Mouse (Mus musculus) embryo, embryonic 9.5 days (tissue): ENCODE measurements at regions not wholly inside any gene's neighbourhood (a gene's known extent, or its start where the extent isn't known, plus 50 kb on each side); places are given as distances from the start of the nearest gene placed in this dataset.

Source experiments
- DNase-seq: peaks from one replicate; pipeline ENCODE4 v3.0.0-alpha.2; 2017; ENCODE audit errors: extremely low spot score

DNA sequence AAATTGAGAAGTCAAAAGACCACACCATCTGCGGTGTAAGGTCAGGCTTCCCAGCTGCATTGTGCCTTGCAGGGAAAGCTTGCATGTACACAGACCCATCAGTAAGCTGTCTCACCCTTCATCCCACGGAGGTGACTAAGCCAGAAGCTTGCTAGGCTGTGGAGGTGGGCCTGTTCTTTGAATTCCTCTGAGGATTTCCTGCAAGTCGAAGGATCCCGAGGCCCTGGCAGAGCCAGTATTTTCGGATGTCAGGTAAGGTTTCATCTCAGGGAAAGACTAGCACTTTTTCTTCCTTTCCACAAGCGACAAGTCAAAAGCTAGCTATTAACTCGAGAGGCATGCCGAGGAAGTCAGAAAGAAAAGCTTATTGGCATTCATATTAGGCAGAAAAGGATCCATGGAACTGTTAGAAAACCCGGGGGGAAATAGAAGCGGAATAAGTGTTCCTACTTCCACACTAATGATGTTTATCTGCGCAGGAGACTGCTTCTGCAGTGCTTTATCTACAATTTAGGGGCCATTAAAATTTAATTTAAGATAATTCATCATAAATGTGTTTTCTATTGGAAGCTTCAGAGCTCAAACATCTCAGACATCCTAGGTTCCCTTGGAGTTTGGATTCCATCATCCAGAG is 148.3 kb upstream of the Atp2b1 start:
- no peak for DNase-seq

DNA sequence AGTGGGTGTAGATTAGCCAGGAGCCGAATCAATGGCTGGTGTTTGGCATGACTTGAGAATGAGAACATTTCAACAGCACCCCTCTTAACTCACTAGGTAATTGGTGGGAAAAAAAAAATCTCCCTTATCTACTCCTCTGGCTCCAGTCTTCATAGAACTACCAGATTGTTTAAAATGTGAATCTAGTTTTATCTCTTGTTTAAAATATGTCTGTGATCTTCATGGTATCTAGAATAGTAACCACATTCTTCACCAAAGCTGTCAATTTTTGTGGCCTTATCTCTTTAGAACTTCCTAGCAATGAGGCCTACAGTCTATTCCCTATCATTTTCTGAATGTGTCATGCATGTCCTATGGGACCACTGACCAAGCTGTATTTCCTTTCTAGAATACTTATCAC is 134.4 kb upstream of the Atp2b1 start:
- DNase-seq: no peak

DNA sequence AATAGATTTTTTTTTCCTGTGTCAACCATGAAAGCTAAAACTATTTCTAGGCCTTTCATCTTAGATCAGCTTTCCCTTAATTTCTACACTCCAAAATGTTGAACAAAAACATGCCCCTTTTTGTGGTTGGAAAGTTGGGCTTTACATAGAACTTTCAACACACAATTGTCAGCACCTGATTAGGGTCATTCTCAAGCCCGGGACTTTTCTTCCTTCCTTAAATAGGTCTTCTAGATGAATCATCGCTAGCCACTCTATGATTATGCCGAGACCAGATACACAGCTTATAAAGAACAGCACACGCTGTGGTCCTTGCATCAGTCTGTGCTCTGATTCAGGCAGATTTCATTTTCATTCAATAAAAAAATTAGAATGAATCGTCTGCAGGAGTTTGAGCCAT is 133.3 kb upstream of the Atp2b1 start:
- DNase-seq: no peak

DNA sequence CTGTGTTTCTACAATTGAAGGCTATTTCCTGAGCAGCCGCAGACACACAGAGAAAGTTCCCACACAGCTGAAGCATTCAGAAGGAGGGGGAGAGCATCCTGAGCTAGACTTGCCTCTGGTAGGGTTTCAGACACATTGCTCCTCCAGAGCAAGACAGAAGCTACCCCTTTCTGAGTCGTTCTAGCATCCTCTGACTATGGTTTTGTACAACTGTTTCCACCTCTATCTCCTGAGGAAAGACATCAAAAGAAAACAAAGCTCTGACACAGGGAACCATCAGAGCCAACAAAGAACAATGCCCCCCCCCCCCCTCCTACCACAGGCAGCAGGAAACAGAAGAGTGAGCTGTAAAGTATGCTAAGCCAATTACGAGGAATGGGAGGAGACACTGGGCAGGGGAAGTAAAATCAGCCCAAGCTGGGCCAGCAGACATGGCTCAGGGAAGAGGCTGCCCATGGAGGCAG is 132.3 kb upstream of the Atp2b1 start:
- DNase-seq: peak; percentile 10

DNA sequence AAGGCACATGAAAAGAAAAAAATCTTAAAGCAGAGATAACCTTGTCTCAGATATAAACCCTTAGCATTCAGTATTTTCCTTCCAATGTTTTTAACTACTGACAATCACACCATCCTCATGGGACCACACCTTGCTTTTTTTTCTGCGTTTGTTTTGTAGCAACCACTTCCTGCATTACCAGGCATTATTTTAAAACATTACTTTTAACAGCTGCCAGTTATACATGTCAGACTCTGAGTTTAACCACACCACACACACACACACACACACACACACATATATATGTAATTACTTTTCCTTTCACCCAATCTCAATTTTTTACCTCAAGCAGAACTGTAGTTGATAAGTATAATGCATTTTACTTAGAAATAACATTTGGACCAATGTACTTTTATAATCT is 128.8 kb upstream of the Atp2b1 start:
- DNase-seq: no peak

DNA sequence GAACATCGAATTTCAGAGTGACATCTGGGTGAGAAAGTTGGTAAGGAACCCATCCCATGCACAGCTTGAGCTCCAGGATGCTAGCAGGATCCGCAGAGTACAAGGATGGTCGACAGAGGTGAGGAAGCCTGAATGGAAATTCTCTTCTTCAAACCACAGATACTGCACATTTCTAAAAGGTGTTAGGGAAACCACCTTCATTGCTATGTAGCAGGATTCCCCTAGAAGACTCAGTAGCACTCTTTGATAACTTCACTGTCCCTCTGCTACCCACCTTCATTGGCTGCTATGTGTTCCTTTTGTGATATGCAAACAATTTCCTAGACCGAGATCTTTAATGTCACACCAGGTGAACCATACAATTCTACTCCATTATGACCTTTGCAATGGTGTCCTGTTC is 128.1 kb upstream of the Atp2b1 start:
- no peak for DNase-seq

DNA sequence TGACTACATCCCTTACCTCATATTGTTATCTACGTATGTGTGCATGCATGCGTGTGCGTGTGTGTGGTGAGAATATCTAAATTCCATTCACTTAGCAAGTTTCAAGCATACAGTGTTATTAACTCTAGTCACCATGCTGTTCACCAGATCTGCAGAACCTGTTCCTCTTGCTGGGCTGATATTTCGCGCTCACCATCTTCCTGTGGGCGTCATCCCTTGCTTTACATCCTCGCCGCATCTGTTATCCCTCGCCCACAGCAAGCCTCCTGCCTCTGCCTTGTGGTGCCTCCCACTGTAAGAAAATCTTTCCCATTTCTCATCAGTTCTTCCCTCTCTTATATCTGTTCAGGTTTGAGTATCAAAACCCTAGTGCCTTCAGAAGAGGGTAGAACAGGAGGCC is 124.4 kb upstream of the Atp2b1 start:
- DNase-seq: no peak

DNA sequence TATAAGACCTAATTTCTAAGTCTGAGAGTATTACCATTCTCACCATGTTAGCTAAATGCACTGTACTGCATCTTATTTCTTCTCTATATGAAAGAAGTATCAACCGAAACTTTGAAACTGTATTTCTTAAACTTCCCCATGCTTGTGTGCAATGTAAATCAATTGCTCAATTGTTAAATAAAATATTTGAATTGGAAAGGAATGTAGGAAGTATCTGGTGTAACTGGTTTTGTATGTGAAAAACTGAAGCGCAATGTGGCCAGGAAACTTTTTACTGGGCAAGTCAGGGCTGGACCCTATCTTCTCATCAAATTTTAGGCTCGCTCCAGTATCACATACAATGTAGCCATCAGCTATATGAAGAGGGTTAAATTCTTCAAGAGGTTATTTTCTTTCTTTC is 123.8 kb upstream of the Atp2b1 start:
- no peak for DNase-seq

DNA sequence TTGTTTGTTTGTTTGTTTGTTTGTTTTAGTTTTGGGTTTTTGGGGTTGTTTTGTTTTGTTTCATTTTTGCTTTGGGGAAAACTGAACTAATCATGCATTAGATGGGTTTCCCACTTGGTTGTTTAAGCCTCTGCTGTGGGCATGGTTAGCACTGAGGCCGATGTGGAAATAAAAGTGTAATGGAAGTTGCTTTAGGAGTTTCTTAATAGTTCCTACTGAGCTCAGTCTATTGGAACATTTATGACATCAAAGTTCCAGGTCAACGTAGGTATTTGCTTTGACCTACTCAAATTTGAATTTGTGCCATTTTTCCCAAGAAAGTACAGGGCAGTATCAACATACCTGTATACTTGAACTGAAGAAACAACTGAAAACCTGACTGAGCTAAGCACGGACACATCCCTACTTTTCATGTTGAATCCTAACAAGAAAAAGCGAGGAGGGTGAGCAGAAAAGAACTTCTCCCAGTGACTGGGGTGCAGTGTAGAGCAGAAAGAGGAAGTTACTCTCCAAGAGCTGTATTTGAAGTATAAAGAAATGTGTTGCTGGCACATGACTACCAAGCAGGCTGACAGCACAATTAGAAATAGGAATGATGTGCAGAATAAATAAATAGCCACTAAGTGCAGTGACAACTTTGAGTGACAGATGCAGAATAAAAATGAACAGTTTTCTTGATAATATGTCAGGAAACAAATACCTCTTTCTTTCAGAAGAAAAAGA is 122.0 kb upstream of the Atp2b1 start:
- DNase-seq: no peak

DNA sequence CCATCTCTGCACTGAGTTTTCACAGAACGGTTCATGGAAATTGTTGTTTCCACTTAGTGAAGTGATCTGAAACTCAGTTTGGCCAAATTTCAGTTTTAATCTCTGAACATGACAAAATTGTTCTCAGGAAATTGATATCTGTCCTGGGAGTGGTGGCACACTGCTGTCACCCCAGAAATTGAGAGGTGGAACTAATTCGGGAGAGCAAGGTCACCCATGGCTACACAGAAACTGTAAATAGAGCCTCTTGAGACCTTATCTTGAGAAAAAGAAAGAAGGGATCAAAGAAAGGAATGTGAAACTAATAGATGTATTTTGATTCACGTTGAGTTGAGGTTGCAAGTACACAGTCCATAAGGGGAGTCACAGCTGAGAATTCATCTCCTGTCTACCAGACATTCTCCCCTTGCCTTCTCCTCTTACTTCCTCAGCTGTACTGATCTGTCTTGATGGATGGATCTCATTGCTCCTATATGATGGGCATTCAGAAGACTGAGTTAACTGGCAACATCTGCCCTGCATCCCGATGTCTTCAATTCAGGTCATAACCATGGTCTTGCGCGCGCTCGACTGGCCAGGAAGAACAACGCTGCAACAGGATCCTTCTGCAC is 120.2 kb upstream of the Atp2b1 start:
- no peak for DNase-seq

DNA sequence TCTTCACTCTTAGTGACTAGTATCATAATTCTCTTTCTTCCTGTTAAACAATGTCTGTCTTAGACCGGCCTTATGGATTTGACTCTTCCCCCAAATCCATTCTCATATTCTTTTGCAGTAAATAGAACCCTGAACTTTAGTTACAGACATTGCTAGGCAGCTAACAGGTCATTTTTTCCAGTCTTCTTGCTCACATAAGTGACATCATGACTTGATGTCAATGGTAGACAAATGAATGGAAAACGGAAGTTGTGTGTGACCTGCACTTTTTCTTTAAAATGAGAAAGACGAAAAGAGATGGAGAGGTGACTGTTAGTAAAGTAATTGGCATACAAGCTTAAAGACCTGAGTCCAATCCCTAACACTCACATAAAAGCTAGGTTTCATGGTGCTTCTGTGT is 118.2 kb upstream of the Atp2b1 start:
- DNase-seq: no peak

DNA sequence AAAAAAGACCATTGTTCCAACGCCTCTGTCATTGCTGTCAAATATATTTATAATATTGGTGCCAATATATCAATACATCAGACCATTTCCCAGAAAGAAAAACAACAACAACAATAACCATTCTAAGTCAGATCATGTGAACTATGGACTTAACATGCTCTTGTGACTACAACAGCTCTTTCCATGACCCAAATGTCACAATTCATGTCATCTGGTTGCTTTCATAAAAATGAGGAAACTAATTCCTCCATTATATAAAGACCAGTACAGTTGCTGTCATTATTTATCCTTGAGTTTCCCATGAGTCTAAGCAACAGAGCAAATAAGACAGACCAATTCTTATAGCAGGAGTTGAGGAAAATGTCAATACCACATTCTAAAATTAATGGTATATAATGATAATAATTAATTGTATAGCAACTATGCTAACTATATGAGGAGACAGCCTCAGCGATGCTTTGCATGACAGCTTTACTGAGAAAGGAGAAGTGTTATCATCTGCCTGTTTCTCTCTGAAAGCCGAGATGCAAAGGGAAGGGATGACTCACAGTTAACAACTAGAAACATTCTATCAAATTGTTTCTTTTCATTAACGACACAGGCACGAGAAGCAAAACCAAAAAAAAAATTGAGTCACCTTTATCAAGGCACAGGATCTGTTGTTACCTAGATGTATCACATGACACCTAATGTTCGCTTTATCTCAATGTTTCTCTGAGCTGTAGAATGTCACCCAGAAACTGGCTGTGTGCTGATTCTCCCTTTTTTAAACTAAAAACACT is 115.4 kb upstream of the Atp2b1 start:
- no peak for DNase-seq

DNA sequence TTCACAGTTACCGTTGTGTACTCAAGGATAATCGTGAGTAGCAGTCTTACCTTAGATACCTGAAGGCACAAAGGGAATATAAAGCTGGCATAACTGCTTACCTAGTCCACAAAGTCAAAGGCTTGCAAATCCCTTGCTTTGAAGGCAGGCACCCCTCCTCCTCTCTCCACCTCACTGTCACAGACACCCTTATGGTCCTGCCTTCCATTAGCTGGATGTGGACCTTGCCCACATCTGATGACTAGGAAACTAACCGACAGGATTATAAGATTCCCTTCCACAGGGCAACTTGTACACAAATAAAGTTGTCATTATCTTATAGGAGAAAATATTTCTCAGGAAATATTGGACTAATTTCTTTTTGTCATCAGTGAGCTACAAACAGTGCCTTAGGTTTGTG is 114.4 kb upstream of the Atp2b1 start:
- no peak for DNase-seq

DNA sequence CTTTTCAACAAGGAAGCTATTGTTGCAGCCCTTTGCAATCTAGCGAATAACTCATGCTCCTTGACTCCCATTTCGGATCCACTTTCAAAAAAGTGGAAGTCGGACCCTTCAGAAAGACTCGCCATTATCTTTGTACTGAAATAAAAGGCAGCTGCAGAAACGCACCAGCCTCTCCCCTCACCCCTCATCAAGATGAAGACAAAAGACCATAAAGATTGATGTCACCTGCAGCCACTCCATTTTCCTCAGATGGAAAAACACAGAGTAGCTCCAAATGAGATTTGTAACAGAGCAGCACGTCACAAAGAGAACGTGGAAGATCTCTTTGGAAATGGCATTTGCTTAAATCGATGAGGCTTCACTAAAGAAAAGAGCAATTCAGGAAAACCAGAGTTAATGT is 113.3 kb upstream of the Atp2b1 start:
- no peak for DNase-seq

DNA sequence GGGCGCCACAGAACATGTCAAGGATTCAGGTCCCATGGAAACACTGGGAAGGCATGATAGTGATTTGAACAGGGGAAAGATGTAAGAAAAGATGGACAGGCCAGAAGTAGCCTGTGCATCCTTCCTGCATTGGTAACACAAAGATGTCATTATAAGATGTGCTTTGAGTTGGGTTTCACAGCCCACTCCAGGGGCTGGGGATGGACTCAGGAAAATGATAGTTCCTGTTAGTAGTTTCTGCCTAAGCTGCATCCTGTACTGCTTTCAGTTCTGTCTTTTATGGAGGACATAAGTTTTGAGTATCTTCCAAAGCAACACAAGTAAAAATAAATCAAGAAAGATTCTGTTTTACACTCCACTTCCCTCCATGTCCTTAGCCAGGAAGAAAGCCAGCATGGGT is 109.2 kb upstream of the Atp2b1 start:
- no peak for DNase-seq

DNA sequence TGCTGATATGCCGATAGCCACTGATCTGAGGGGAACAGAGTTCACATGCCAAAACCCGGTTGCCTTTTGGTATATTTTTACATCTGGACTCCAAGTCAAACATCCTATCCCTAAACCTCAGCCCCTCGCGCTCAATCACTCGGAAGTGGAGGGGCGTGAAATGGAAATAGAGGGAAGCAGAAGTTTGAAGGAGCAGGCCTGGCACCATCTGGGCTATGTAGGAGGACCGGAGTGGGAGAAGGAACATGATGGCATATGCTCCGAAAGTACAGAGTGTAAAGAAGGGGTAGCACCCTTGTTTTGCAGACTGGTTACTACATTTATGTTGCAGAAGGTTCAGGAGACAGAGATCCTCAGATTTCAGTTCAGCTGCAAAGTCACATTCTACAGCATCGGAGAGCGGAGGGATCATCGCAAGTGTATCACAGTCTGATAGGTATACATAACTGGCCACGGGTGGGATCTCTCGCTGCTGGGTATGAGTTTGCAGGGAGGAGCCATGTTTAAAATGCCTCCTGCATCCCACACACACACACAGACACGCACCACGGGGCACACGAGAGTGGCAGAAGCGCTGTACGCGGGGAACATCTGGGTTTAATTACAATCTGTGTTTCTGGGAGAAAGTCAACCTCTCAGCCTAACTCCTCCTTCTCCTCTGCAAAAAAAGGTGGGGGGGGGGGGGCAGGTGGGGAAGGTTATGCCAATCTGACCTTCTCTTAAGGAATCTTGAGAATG is 107.2 kb upstream of the Atp2b1 start:
- no peak for DNase-seq

DNA sequence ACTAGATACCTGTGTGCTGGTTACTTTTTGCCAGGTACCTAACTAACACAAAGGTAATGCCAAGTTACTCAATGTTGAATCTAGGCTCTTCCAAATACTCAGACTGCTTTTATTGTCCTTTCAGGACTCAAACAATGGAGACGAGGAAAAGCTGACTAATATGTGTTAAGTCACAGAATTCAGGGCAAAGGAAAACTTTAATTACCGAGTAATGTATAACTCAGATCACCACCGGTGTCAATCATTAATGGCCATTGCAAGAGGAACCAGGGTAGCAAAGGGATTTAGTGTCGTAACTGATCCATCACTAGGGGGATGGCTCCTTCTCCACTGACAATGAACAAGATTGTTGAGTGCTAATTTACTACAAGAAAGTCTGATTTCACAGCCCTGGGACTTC is 105.6 kb upstream of the Atp2b1 start:
- no peak for DNase-seq

DNA sequence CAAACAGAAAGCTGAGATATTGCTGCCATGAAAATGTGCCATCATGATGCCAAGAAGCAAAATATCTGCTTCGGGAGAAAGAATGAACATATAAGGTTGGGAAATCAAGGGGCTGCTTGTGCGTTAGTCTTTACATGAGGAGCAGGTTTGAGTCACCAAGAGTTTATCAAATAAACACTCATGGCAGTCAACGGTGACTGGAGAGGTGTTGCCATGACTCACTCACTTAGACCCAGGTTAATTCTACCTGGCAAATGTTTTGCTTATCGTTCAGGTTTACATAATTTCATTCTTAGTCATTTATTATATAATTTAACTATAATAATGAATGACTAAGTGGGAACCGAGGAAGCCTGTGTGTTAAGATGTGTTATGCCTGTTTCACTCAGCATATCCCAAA is 85.2 kb upstream of the Atp2b1 start:
- no peak for DNase-seq

DNA sequence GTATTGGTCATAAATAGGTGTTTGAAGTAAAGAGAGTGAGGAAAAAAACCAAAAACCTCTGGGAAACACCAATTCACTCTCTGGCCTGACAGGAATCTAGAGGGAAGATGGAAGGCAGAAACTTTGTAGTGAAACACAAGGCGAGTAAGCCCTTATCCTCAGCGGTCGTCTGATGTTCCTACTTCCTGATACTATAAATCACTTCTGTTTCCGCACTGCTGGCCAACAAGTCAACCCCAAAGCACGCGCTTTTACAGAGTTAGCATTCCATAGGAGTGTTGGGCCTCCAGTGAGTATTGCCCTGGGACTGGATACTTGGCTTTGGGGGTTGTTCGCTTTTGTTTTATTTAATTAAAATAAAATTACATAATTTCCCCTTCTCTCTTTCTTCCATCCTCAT is 82.7 kb upstream of the Atp2b1 start:
- no peak for DNase-seq

DNA sequence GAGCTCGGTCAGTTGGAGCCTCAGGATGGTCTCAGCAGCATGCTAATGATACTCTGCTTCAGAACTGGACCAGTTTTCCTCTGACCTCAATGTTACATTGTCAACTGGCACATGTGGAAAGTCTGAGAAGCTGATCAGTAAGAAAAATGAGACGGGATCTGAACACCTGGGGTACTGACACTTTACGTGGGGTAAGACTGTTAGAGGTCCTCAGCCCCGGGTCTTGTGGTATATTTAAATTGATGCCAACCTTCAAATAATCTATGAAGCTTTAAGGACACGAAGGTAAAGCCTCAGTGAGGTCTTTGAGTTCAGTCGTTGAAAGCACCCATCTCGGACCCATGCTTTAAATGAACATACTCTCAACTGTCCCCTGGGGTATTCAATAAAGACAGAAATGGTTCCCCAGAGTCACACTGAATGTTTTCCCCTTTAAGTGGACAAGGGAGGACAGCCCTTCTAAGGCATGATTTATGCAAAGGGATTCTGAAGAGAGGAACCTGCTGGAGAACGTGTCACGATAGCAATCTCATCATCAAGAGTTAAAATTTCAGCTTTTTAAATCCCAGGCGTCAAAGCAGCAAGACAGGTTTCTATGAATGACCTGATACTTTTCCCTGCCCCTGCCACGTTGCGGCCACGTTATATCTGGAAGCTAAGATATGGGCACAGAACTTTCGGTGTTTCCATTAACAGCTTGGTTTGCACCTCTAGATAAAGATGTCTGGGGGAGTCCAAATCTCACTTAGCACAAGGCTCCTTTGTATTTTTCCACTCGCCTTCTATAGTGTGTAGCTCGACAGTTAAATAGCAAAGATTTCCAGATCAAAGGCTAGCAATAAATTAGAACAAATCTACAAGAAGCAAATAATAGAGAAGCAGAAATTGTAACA is 76.7 kb upstream of the Atp2b1 start:
- DNase-seq: no peak
